Mouse (Mus musculus): ENCODE results near the gene Nfatc2ip. TPM values are rescaled to one million over a fixed set of nuclear protein-coding genes. Genes with fewer than 3 reads are reported as not detected.
"Not testable (repeated sequence)": the region's sequence is repeated elsewhere in the genome, so short reads cannot be mapped to it uniquely, and the experiment has no call there.

Gene Nfatc2ip
- polyA plus RNA-seq, 1 experiment from 2014 or later: 1.4 TPM

DNA sequence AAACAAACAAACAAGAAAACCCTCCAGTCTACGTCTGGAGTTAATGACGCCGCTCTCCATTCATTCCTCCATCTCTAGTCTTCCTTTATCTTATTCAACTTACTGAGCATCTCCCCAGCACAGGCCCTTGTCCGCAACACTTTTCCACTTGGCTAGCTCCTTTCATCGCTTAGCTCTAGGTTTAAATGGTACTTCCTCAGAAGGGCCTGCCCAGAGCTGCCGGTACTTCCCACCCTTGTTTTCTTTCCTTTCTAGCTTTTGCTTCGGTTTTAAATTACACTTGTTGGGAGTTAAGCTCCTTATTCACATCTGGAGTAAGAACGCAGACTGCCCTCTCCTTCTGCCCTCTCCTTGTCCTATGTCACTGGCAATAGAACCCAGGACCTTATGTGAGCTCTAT, 20.5 kb upstream of the Nfatc2ip start:
- Histone ChIP-seq H3K9ac (ENCODE audit: low read length) (no peak overlapping the region), H3K4me1 (ENCODE audit: control insufficient read depth, insufficient read depth, low read length) (no peaks in the 10 kb centered on the region), H3K4me2 (ENCODE audit: low read depth, low read length) (no peak overlapping the region), H3K27me3 (ENCODE audit: control insufficient read depth, insufficient read depth, low read length) (no peaks in the 10 kb centered on the region), H3K36me3 (ENCODE audit: control insufficient read depth, insufficient read depth) (no peaks in the 10 kb centered on the region), H3K27ac (ENCODE audit: low read length) (no peak overlapping the region), H3K9me3 (replicated peaks; ENCODE audit: control insufficient read depth, low read length) (no peaks in the 10 kb centered on the region; the same call in 1 of the 2 replicates), H3K4me3 (ENCODE audit: low read length) (no peak overlapping the region)
- 58% methylated on average over 8 of the region's 8 CpGs for WGBS
- ATAC-seq (replicated peaks; ENCODE audit: extremely low read depth, insufficient read depth, low FRiP score): no peak

DNA sequence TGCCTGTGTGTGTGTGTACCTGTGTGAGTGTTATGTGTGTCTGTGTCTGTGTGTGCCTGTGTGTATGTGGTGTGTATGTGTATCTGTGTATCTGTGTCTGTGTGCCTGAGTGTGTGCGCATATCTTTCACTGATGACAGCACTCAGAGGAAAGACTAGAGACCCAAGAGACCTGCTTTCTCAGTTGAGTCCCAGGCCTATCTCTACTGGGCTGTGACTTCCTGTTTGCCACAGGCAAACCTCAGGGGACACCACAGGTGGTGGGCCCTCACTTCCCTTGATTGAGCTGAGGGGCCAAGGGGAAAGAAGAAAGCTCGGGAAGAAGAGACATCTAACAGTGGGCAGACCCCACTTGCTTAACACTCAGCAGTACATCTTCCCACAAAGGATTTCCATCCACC, 20.1 kb upstream of the Nfatc2ip start:
- Histone ChIP-seq H3K9me3 (replicated peaks; ENCODE audit: control insufficient read depth, low read length) (no peaks in the 10 kb centered on the region), H3K4me1 (ENCODE audit: control insufficient read depth, insufficient read depth, low read length) (no peaks in the 10 kb centered on the region), H3K4me2 (ENCODE audit: low read depth, low read length) (no peak overlapping the region), H3K36me3 (ENCODE audit: control insufficient read depth, insufficient read depth) (no peaks in the 10 kb centered on the region), H3K4me3 (ENCODE audit: low read length) (no peak overlapping the region), H3K27ac (ENCODE audit: low read length) (no peak overlapping the region), H3K9ac (ENCODE audit: low read length) (no peak overlapping the region), H3K27me3 (ENCODE audit: control insufficient read depth, insufficient read depth, low read length) (no peaks in the 10 kb centered on the region)
- WGBS: 53% methylated on average over 2 of the region's 2 CpGs
- no peak for ATAC-seq (replicated peaks; ENCODE audit: extremely low read depth, insufficient read depth, low FRiP score)

DNA sequence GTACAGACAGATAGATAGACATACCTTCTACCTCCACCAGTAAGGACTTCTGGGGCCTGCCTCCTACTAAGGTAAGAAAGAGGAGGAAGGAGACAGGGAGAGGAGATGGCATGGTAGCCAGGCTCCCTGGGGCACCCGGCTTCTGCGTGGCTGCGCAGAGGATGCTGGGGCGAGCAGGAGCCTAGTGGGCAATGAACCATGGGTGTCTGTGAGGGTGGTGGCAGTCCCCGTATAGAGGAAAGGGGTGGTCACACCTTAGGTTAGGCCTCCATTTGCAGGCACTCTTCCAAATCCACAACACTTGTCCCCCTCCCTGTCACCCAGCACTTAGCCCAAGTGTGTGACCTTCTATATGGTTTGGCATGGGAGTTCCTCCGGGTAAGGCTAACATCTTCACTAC, 18.2 kb upstream of the Nfatc2ip start, which contains the start of gene Cd19:
TSS of gene Cd19 (minus strand) at position 165 of the 400 bp plus-strand sequence.
- Histone ChIP-seq H3K27me3 (ENCODE audit: control insufficient read depth, insufficient read depth, low read length) (peaks cover 2% of the 10 kb centered on the region; the same call in 1 of the 2 replicates), H3K4me2 (ENCODE audit: low read depth, low read length) (no peak within 1 kb of the TSS), H3K27ac (ENCODE audit: low read length) (no peak within 1 kb of the TSS), H3K9me3 (replicated peaks; ENCODE audit: control insufficient read depth, low read length) (no peaks in the 10 kb centered on the region), H3K9ac (ENCODE audit: low read length) (no peak within 1 kb of the TSS), H3K4me3 (ENCODE audit: low read length) (no peak within 1 kb of the TSS), H3K36me3 (ENCODE audit: control insufficient read depth, insufficient read depth) (no peaks in the 10 kb centered on the region), H3K4me1 (ENCODE audit: control insufficient read depth, insufficient read depth, low read length) (no peaks in the 10 kb centered on the region)
- 83% methylated on average over 6 of the region's 6 CpGs for WGBS
- no peak for ATAC-seq (replicated peaks; ENCODE audit: extremely low read depth, insufficient read depth, low FRiP score)

DNA sequence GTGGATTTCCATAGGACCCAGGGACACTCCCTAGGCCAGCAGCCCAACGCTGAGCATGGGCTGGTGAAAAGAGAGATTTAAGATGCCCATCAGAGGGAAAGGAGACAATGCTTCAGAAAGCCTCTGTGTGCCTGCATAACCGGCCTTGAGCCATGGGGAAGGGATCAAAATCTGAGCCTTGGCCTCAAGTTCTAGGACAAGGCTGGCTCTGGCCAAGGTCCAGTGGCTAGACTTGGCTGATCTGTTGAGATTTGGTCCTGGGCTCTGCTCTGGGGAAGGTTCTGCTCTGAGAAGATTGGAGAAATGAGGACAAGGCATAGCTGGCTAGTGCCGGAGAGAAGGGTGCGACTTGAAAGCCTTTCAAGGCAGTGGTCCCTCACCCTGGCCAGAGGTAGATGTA, 14.5 kb upstream of the Nfatc2ip start:
- WGBS: 79% methylated on average over 4 of the region's 4 CpGs
- Histone ChIP-seq H3K4me1 (ENCODE audit: control insufficient read depth, insufficient read depth, low read length) (no peaks in the 10 kb centered on the region), H3K9ac (ENCODE audit: low read length) (no peak overlapping the region), H3K9me3 (replicated peaks; ENCODE audit: control insufficient read depth, low read length) (no peaks in the 10 kb centered on the region), H3K4me2 (ENCODE audit: low read depth, low read length) (no peak overlapping the region), H3K4me3 (ENCODE audit: low read length) (no peak overlapping the region), H3K27ac (ENCODE audit: low read length) (no peak overlapping the region), H3K27me3 (ENCODE audit: control insufficient read depth, insufficient read depth, low read length) (peaks cover 2% of the 10 kb centered on the region; the same call in 1 of the 2 replicates), H3K36me3 (ENCODE audit: control insufficient read depth, insufficient read depth) (no peaks in the 10 kb centered on the region)
- no peak for ATAC-seq (replicated peaks; ENCODE audit: extremely low read depth, insufficient read depth, low FRiP score)

DNA sequence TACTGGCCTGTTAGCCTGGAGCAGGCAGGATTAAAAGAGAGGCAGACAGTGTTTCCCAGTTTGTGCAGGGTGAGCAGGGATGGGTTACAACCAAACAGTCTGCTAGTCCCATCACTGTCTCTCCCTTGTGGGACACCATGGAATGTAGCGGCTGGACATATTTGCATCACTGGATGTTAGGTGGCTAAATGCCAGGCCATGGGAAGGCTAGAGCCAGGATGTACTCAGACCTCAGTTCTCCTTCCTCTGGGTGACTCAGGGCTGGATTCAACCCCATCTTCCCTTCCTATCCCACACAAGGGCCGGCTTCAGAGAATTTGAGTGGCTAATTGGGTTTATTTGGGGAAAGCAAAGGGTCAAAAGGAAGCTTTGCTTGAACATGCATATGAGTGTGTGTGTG, 12.1 kb upstream of the Nfatc2ip start:
- H3K4me3 ChIP-seq (ENCODE audit: low read length): no peak overlapping the region
- H3K9ac ChIP-seq (ENCODE audit: low read length): no peak overlapping the region
- H3K27ac ChIP-seq (ENCODE audit: low read length): no peak overlapping the region
- no peak for ATAC-seq (replicated peaks; ENCODE audit: extremely low read depth, insufficient read depth, low FRiP score)
- WGBS: 73% methylated on average over 2 of the region's 2 CpGs
- no peak overlapping the region for H3K4me2 ChIP-seq (ENCODE audit: low read depth, low read length)
- H3K4me1 ChIP-seq (ENCODE audit: control insufficient read depth, insufficient read depth, low read length): no peaks in the 10 kb centered on the region
- H3K9me3 ChIP-seq (replicated peaks; ENCODE audit: control insufficient read depth, low read length): no peaks in the 10 kb centered on the region
- H3K27me3 ChIP-seq (ENCODE audit: control insufficient read depth, insufficient read depth, low read length): peaks cover 2% of the 10 kb centered on the region; the same call in 1 of the 2 replicates
- H3K36me3 ChIP-seq (ENCODE audit: control insufficient read depth, insufficient read depth): no peaks in the 10 kb centered on the region

DNA sequence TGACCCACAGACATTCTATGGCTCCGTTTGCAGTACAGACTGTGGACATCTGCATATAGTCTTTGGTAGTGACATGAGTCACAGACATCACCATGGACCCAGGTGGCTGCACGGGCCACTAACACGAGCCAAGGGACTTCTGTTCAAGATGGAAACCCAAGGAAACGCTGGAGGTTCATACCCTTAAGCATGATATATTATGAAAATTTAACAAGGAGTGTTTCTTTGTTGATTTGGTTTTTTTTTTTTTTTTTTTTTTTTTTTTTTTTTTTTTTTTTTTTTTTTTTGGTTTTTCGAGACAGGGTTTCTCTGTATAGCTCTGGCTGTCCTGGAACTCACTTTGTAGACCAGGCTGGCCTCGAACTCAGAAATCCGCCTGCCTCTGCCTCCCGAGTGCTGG, 6.0 kb upstream of the Nfatc2ip start:
- H3K9ac ChIP-seq (ENCODE audit: low read length); H3K27me3 ChIP-seq (ENCODE audit: control insufficient read depth, insufficient read depth, low read length); H3K4me2 ChIP-seq (ENCODE audit: low read depth, low read length); H3K9me3 ChIP-seq (replicated peaks; ENCODE audit: control insufficient read depth, low read length); H3K27ac ChIP-seq (ENCODE audit: low read length); H3K36me3 ChIP-seq (ENCODE audit: control insufficient read depth, insufficient read depth); H3K4me1 ChIP-seq (ENCODE audit: control insufficient read depth, insufficient read depth, low read length); H3K4me3 ChIP-seq (ENCODE audit: low read length); ATAC-seq (replicated peaks; ENCODE audit: extremely low read depth, insufficient read depth, low FRiP score): not testable (repeated sequence)
- 71% methylated on average over 6 of the region's 8 CpGs for WGBS

DNA sequence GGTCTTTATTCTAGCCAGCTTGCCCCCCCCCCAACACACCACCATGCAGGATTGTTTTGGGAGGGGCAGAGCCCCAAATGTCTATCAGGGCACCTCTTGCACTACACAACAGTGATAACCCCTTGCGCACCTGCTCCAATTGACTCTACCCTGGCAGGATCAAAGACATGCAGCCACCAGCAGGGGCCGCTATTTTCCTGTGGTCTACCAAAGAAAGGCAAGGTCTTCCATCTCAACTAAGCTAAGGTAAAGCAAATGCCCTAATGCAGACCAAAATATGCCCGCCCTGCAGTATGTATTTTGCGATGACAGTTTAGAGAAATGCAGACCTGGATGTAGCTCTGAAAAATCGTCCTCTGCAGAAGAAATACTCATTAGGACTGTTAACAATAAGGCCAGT, 3.0 kb upstream of the Nfatc2ip start:
- 4% methylated on average over 5 of the region's 5 CpGs for WGBS
- H3K9me3 ChIP-seq (replicated peaks; ENCODE audit: control insufficient read depth, low read length): no peaks in the 10 kb centered on the region

DNA sequence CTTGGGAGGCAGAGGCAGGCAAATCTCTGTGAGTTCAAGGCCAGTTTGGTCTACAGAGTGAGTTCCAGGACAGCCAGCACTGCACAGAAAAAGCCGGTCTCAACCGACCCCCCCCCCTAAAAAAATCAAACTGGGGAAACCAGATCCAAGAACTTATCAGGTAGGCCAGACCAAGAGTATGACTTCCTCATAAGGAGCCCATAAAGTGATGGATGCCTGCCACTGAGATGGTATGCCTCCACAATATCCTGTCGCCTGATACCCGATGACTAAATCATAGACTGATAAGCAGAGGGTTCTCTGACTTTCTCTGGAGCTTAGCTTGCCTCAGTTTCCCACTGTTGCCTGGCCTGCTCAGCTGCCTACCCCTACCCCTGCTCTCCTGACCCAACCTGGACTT, 1.3 kb upstream of the Nfatc2ip start:
- Histone ChIP-seq H3K36me3 (ENCODE audit: control insufficient read depth, insufficient read depth) (no peaks in the 10 kb centered on the region), H3K4me1 (ENCODE audit: control insufficient read depth, insufficient read depth, low read length) (peaks cover 10% of the 10 kb centered on the region), H3K27ac (ENCODE audit: low read length) (no peak overlapping the region), H3K27me3 (ENCODE audit: control insufficient read depth, insufficient read depth, low read length) (no peaks in the 10 kb centered on the region), H3K9ac (ENCODE audit: low read length) (no peak overlapping the region), H3K4me3 (ENCODE audit: low read length) (no peak overlapping the region), H3K9me3 (replicated peaks; ENCODE audit: control insufficient read depth, low read length) (no peaks in the 10 kb centered on the region), H3K4me2 (ENCODE audit: low read depth, low read length) (no peak overlapping the region)
- 84% methylated on average over 4 of the region's 4 CpGs for WGBS
- no peak for ATAC-seq (replicated peaks; ENCODE audit: extremely low read depth, insufficient read depth, low FRiP score)

More for the DNA sequence above, 3.0 kb upstream of the Nfatc2ip start:
- Histone ChIP-seq H3K36me3 (ENCODE audit: control insufficient read depth, insufficient read depth) (no peaks in the 10 kb centered on the region), H3K4me2 (ENCODE audit: low read depth, low read length) (no peak overlapping the region), H3K9ac (ENCODE audit: low read length) (no peak overlapping the region), H3K4me1 (ENCODE audit: control insufficient read depth, insufficient read depth, low read length) (peaks cover 10% of the 10 kb centered on the region), H3K27me3 (ENCODE audit: control insufficient read depth, insufficient read depth, low read length) (no peaks in the 10 kb centered on the region), H3K4me3 (ENCODE audit: low read length) (no peak overlapping the region), H3K27ac (ENCODE audit: low read length) (no peak overlapping the region)
- no peak for ATAC-seq (replicated peaks; ENCODE audit: extremely low read depth, insufficient read depth, low FRiP score)

DNA sequence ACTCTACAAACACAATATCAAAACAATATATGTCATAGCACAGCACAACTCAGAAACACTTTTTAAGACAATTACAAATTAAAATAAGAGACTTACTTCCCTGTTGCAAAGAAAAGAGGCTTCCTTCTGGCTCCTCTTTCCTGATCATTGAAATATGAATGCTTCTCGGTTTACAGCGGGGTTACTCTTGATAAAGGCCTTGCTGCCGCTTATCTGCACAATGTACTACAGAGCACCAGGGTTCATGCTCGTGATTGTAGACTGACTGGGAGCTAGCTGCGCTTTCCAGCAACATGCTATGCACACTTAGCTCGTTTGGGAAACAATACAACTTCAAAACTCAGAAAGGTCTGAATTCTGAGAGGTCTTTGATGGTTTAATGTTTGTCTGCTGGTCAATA, 684 bp upstream of the Nfatc2ip start:
- Histone ChIP-seq H3K36me3 (ENCODE audit: control insufficient read depth, insufficient read depth) (no peaks in the 10 kb centered on the region), H3K9me3 (replicated peaks; ENCODE audit: control insufficient read depth, low read length) (no peaks in the 10 kb centered on the region), H3K27ac (ENCODE audit: low read length) (no peak overlapping the region), H3K9ac (ENCODE audit: low read length) (peak overlapping the region; percentile 59; the same call in 1 of the 2 replicates), H3K4me2 (ENCODE audit: low read depth, low read length) (peak overlapping the region; percentile 58), H3K27me3 (ENCODE audit: control insufficient read depth, insufficient read depth, low read length) (no peaks in the 10 kb centered on the region), H3K4me1 (ENCODE audit: control insufficient read depth, insufficient read depth, low read length) (peaks cover 10% of the 10 kb centered on the region), H3K4me3 (ENCODE audit: low read length) (peak overlapping the region; percentile 10)
- WGBS: 44% methylated on average over 6 of the region's 6 CpGs
- no peak for ATAC-seq (replicated peaks; ENCODE audit: extremely low read depth, insufficient read depth, low FRiP score)

Data from heart, embryonic 16.5 days (tissue).